Mouse (Mus musculus): Measurements from ENCODE around the gene Slc25a17. TPM values are rescaled to one million over a fixed set of nuclear protein-coding genes. Genes with fewer than 3 reads are reported as not detected.

Slc25a17 gene
- polyA plus RNA-seq, 2 experiments = 94.6 to 124 TPM

DNA sequence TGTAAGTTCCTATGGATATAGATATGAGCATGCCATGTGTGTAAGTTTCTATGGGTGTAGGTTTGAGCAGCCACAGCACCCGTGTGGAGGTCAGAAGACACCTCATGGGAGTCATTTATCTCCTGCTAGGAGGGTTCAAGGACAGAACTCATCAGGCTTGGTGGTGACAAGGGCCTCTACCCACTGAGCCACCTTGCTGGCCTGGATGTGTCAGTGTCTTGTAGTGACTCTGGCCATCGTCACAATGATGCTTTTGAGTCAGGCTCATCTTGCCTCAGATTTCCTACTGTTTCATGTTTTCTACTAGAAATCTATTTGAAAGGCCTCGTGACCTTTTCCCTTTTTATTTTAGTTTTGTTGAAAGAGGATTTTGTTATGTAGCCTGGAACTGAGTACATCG lies 61.1 kb downstream of the Slc25a17 start:
- H3K4me2 ChIP-seq (replicated peaks; ENCODE audit: low read depth, low read length, severe bottlenecking) = no peak overlapping the region
- 82% methylated on average over 4 of the region's 4 CpGs for WGBS
- no peak for TF ChIP-seq POLR2A (IDR thresholded peaks at IDR 0.05; ENCODE audit: borderline replicate concordance, extremely low read depth, insufficient read depth, insufficient read length)

DNA sequence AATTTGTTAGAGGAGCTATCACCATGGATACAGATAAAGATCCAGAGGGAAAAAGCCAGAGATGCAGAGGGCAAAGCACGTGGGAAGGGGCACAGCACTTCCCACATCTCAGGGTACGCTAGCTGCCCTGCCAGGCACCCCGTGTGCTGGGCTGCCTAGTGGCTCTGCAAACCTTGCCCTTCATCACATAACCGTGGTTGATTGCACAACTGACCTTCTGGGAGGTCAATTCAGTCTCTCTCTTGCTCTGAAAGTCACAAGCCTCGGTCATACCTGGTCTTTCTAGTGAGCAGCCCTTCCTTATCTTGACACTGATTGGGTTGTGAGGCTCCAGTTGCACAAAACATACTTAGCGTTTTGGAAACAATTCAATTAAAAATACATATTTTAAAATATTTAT lies 62.4 kb downstream of the Slc25a17 start:
- DNase-seq (ENCODE audit: low spot score) (no peak), ATAC-seq (ENCODE audit: low FRiP score, low read depth) (no peak)
- Histone ChIP-seq H3K9ac (ENCODE audit: low read depth, low read length, severe bottlenecking) (no peak overlapping the region), H3K4me2 (replicated peaks; ENCODE audit: low read depth, low read length, severe bottlenecking) (no peak overlapping the region), H3K9me3 (ENCODE audit: control insufficient read depth, low read length) (no peaks in the 10 kb centered on the region), H3K27ac (replicated peaks; ENCODE audit: low read depth, low read length) (no peak overlapping the region), H3K4me1 (ENCODE audit: control insufficient read depth, insufficient read depth, low read length) (no peaks in the 10 kb centered on the region), H3K36me3 (ENCODE audit: control insufficient read depth, insufficient read depth, low read length) (no peaks in the 10 kb centered on the region), H3K27me3 (ENCODE audit: control insufficient read depth, insufficient read depth, low read length) (no peaks in the 10 kb centered on the region), H3K4me3 (replicated peaks; ENCODE audit: low read length) (no peak overlapping the region)
- WGBS = 78% methylated on average over 6 of the region's 6 CpGs
- TF ChIP-seq POLR2A (IDR thresholded peaks at IDR 0.05; ENCODE audit: borderline replicate concordance, extremely low read depth, insufficient read depth, insufficient read length) = no peak

More for the DNA sequence above, 61.1 kb downstream of the Slc25a17 start:
- Histone ChIP-seq H3K27me3 (ENCODE audit: control insufficient read depth, insufficient read depth, low read length) (no peaks in the 10 kb centered on the region), H3K4me3 (replicated peaks; ENCODE audit: low read length) (no peak overlapping the region), H3K4me1 (ENCODE audit: control insufficient read depth, insufficient read depth, low read length) (no peaks in the 10 kb centered on the region), H3K9ac (ENCODE audit: low read depth, low read length, severe bottlenecking) (no peak overlapping the region), H3K9me3 (ENCODE audit: control insufficient read depth, low read length) (no peaks in the 10 kb centered on the region), H3K27ac (replicated peaks; ENCODE audit: low read depth, low read length) (no peak overlapping the region), H3K36me3 (ENCODE audit: control insufficient read depth, insufficient read depth, low read length) (no peaks in the 10 kb centered on the region)
- DNase-seq (ENCODE audit: low spot score) (no peak), ATAC-seq (ENCODE audit: low FRiP score, low read depth) (no peak)

DNA sequence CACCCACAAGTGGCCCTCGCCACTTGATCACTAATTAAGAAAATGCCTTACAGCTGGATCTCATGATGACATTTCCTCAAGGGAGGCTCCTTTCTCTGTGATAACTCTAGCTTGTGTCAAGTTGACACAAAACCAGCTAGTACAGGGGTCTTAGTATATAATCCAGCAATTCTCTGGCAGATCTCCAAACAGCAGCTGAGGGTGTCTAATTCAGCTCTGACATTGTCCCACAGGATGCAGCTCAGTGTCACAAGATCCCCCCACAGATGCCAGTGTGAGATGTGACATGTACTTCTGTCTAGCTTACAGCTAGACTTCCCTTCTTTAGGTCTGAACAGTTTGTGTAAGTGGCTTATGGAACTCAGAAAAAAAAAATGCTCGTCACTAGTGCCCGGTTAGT lies 63.1 kb downstream of the Slc25a17 start:
- no peak overlapping the region for H3K4me3 ChIP-seq (replicated peaks; ENCODE audit: low read length)
- no peak overlapping the region for H3K27ac ChIP-seq (replicated peaks; ENCODE audit: low read depth, low read length)
- DNase-seq (ENCODE audit: low spot score) (peak; percentile 50), ATAC-seq (ENCODE audit: low FRiP score, low read depth) (no peak)
- WGBS = 74% methylated on average over 3 of the region's 3 CpGs
- no peak overlapping the region for H3K9ac ChIP-seq (ENCODE audit: low read depth, low read length, severe bottlenecking)
- TF ChIP-seq POLR2A (IDR thresholded peaks at IDR 0.05; ENCODE audit: borderline replicate concordance, extremely low read depth, insufficient read depth, insufficient read length) = no peak
- H3K4me1 ChIP-seq (ENCODE audit: control insufficient read depth, insufficient read depth, low read length) = no peaks in the 10 kb centered on the region
- no peaks in the 10 kb centered on the region for H3K27me3 ChIP-seq (ENCODE audit: control insufficient read depth, insufficient read depth, low read length)
- H3K4me2 ChIP-seq (replicated peaks; ENCODE audit: low read depth, low read length, severe bottlenecking) = no peak overlapping the region
- no peaks in the 10 kb centered on the region for H3K9me3 ChIP-seq (ENCODE audit: control insufficient read depth, low read length)
- H3K36me3 ChIP-seq (ENCODE audit: control insufficient read depth, insufficient read depth, low read length) = no peaks in the 10 kb centered on the region

DNA sequence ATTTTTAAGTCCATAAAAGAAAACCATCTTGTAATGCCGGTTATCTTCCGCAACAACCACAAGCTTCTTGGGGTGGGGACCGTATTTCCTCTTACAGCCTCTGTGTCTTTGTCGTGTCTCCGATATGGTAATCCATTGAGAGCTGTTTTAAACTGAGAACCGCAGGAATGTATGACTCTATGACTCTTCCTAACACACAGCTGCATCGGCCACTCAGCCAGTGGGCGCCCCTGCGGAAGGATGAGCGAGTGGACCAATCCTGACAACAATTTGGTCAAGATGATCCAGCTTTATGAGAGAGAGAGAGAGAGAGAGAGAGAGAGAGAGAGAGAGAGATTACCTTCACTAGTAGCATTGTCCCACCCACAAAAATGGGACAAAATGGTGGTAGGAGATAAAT lies 65.7 kb downstream of the Slc25a17 start:
- no peak overlapping the region for H3K9ac ChIP-seq (ENCODE audit: low read depth, low read length, severe bottlenecking)
- 92% methylated on average over 10 of the region's 10 CpGs for WGBS
- H3K9me3 ChIP-seq (ENCODE audit: control insufficient read depth, low read length) = no peaks in the 10 kb centered on the region
- H3K27ac ChIP-seq (replicated peaks; ENCODE audit: low read depth, low read length) = no peak overlapping the region
- no peaks in the 10 kb centered on the region for H3K36me3 ChIP-seq (ENCODE audit: control insufficient read depth, insufficient read depth, low read length)
- TF ChIP-seq POLR2A (IDR thresholded peaks at IDR 0.05; ENCODE audit: borderline replicate concordance, extremely low read depth, insufficient read depth, insufficient read length) = no peak
- H3K27me3 ChIP-seq (ENCODE audit: control insufficient read depth, insufficient read depth, low read length) = no peaks in the 10 kb centered on the region
- H3K4me2 ChIP-seq (replicated peaks; ENCODE audit: low read depth, low read length, severe bottlenecking) = no peak overlapping the region
- no peak overlapping the region for H3K4me3 ChIP-seq (replicated peaks; ENCODE audit: low read length)
- no peaks in the 10 kb centered on the region for H3K4me1 ChIP-seq (ENCODE audit: control insufficient read depth, insufficient read depth, low read length)
- no peak for DNase-seq (ENCODE audit: low spot score)
- no peak for ATAC-seq (ENCODE audit: low FRiP score, low read depth)

DNA sequence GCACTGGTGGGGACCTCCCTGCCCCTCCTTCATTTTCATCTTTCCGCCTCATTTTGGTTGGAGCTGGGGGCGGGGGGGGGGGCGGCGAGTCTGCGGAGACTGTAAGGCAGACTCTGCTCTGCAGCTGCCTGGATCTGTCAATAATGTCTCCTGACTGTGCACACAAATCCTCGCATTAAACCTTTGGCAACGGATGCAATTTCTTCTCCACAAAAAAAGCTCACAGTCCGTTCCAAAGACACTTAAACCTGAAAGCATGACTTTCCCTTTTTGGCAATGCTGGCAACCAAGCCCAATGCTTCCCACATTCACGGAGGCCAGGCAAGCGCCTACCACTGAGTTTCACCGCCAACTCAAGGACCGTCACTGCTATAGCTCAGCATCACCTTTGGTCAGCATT lies 66.2 kb downstream of the Slc25a17 start:
- H3K4me2 ChIP-seq (replicated peaks; ENCODE audit: low read depth, low read length, severe bottlenecking) = no peak overlapping the region; the same call in 1 of the 2 replicates
- TF ChIP-seq POLR2A (IDR thresholded peaks at IDR 0.05; ENCODE audit: borderline replicate concordance, extremely low read depth, insufficient read depth, insufficient read length) = no peak

DNA sequence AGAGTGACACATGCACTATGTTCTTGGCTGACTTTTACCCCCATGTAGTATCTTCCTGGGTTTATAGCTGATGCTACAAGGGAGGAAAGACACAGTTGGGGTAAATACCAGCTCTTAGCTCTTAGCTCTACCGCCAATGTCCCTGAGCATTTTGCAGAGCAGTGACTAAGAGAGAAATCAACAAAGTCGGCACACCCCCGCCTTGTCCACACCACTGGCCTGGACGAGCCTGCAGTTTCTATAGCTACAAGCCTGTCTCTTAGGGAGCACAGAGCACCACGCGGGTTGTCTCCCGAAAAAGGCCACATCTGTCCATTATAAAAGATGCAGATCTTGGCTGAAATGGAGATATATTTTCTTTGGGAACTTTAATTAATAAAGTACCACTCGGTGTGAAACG lies 69.9 kb downstream of the Slc25a17 start:
- Histone ChIP-seq H3K27ac (replicated peaks; ENCODE audit: low read depth, low read length) (no peak overlapping the region), H3K36me3 (ENCODE audit: control insufficient read depth, insufficient read depth, low read length) (no peaks in the 10 kb centered on the region), H3K4me1 (ENCODE audit: control insufficient read depth, insufficient read depth, low read length) (no peaks in the 10 kb centered on the region), H3K4me2 (replicated peaks; ENCODE audit: low read depth, low read length, severe bottlenecking) (no peak overlapping the region), H3K9me3 (ENCODE audit: control insufficient read depth, low read length) (no peaks in the 10 kb centered on the region), H3K9ac (ENCODE audit: low read depth, low read length, severe bottlenecking) (no peak overlapping the region), H3K27me3 (ENCODE audit: control insufficient read depth, insufficient read depth, low read length) (no peaks in the 10 kb centered on the region), H3K4me3 (replicated peaks; ENCODE audit: low read length) (no peak overlapping the region)
- 83% methylated on average over 9 of the region's 9 CpGs for WGBS
- no peak for ATAC-seq (ENCODE audit: low FRiP score, low read depth)
- TF ChIP-seq POLR2A (IDR thresholded peaks at IDR 0.05; ENCODE audit: borderline replicate concordance, extremely low read depth, insufficient read depth, insufficient read length) = no peak
- DNase-seq (ENCODE audit: low spot score) = no peak

More for the DNA sequence above, 66.2 kb downstream of the Slc25a17 start:
- no peaks in the 10 kb centered on the region for H3K4me1 ChIP-seq (ENCODE audit: control insufficient read depth, insufficient read depth, low read length)
- H3K27ac ChIP-seq (replicated peaks; ENCODE audit: low read depth, low read length) = no peak overlapping the region
- no peak overlapping the region for H3K4me3 ChIP-seq (replicated peaks; ENCODE audit: low read length)
- H3K27me3 ChIP-seq (ENCODE audit: control insufficient read depth, insufficient read depth, low read length) = no peaks in the 10 kb centered on the region
- ATAC-seq (ENCODE audit: low FRiP score, low read depth) (peak; percentile 58; the same call in 1 of the 2 replicates), DNase-seq (ENCODE audit: low spot score) (peak; percentile 65)
- 69% methylated on average over 12 of the region's 12 CpGs for WGBS
- no peaks in the 10 kb centered on the region for H3K36me3 ChIP-seq (ENCODE audit: control insufficient read depth, insufficient read depth, low read length)
- H3K9me3 ChIP-seq (ENCODE audit: control insufficient read depth, low read length) = no peaks in the 10 kb centered on the region
- H3K9ac ChIP-seq (ENCODE audit: low read depth, low read length, severe bottlenecking) = no peak overlapping the region
